Mouse (Mus musculus) midbrain, embryonic 16.5 days (tissue): ENCODE data around the gene Zbtb17. TPM values are rescaled to one million over a fixed set of nuclear protein-coding genes. Genes with fewer than 3 reads are reported as not detected.

Experiments
- ATAC-seq: fragments of 200-750 bp; cut with Nextera tagmentation; 2 replicates; pipeline ENCODE4 v1.8.0; 2017; ENCODE audit warnings: moderate TSS enrichment
- H3K27ac ChIP-seq: fragments of 300-500 bp; sonication (generic); 2 replicates; pipeline ENCODE4 v1.5.1; 2014; ENCODE audit warnings: mild to moderate bottlenecking, low read length, mixed read lengths
- H3K27me3 ChIP-seq: fragments of 300-500 bp; sonication (generic); 2 replicates; pipeline ENCODE4 v1.6.1; 2014; ENCODE audit warnings: low read depth, low read length, mixed read lengths; ENCODE audit not compliant: control insufficient read depth, insufficient read depth
- H3K36me3 ChIP-seq: fragments of 300-500 bp; sonication (generic); 2 replicates; pipeline ENCODE4 v1.6.1; 2014; ENCODE audit warnings: mild to moderate bottlenecking, low read length, moderate library complexity, mixed read lengths; ENCODE audit not compliant: control insufficient read depth, insufficient read depth
- H3K4me1 ChIP-seq: fragments of 300-500 bp; sonication (generic); 2 replicates; pipeline ENCODE4 v1.6.1; 2014; ENCODE audit warnings: mild to moderate bottlenecking, low read length, mixed read lengths; ENCODE audit not compliant: control insufficient read depth, insufficient read depth
- H3K4me2 ChIP-seq: fragments of 300-500 bp; sonication (generic); 2 replicates; pipeline ENCODE4 v1.6.1; 2014; ENCODE audit warnings: mild to moderate bottlenecking, low read length, mixed read lengths
- H3K4me3 ChIP-seq: fragments of 300-500 bp; sonication (generic); 2 replicates; pipeline ENCODE4 v1.5.1; 2014; ENCODE audit warnings: low read depth, mild to moderate bottlenecking, low read length, moderate library complexity, mixed read lengths
- H3K9ac ChIP-seq: fragments of 300-500 bp; sonication (generic); 2 replicates; pipeline ENCODE4 v1.6.1; 2014; ENCODE audit warnings: low read depth, low read length, mixed read lengths
- H3K9me3 ChIP-seq: fragments of 300-500 bp; sonication (generic); replicated peaks from 2 replicates; pipeline ENCODE4 v1.6.1; 2014; ENCODE audit warnings: mild to moderate bottlenecking, low read length, mixed read lengths; ENCODE audit not compliant: control insufficient read depth, poor library complexity, severe bottlenecking
- WGBS: fragments of 180-500 bp; shearing (Covaris S2); extraction: QIAGEN DNeasy Blood & Tissue Kit; methylation state at CpG from one replicate; pipeline ENCODE4 v1.1.7; 2014; 5-methylcytosine and 5-hydroxymethylcytosine counted together
- polyA plus RNA-seq: library from polyadenylated mRNA; unstranded; fragments of >200 nt; fragmentation: Nextera tagmentation; extraction: Ambion mirVana; gene quantifications from 2 replicates; pipeline ENCODE4 v1.2.1, GENCODE M21; 2015

Zbtb17 gene
- polyA plus RNA-seq, 1 experiment from 2014 or later: 42.7 TPM

- H3K4me1 ChIP-seq: no peaks in the 10 kb centered on the region
- H3K27ac ChIP-seq: no peak overlapping the region
- WGBS: 94% methylated on average over 9 of the region's 9 CpGs
- no peak for ATAC-seq
- no peak overlapping the region for H3K4me3 ChIP-seq
- no peaks in the 10 kb centered on the region for H3K9me3 ChIP-seq
- H3K9ac ChIP-seq: no peak overlapping the region
- H3K27me3 ChIP-seq: no peaks in the 10 kb centered on the region
- no peak overlapping the region for H3K4me2 ChIP-seq
- H3K36me3 ChIP-seq: peaks cover 21% of the 10 kb centered on the region
Observed at GRCm38 (mm10) chr4:141451916-141452450, 7.5 kb downstream of the Zbtb17 start.

DNA sequence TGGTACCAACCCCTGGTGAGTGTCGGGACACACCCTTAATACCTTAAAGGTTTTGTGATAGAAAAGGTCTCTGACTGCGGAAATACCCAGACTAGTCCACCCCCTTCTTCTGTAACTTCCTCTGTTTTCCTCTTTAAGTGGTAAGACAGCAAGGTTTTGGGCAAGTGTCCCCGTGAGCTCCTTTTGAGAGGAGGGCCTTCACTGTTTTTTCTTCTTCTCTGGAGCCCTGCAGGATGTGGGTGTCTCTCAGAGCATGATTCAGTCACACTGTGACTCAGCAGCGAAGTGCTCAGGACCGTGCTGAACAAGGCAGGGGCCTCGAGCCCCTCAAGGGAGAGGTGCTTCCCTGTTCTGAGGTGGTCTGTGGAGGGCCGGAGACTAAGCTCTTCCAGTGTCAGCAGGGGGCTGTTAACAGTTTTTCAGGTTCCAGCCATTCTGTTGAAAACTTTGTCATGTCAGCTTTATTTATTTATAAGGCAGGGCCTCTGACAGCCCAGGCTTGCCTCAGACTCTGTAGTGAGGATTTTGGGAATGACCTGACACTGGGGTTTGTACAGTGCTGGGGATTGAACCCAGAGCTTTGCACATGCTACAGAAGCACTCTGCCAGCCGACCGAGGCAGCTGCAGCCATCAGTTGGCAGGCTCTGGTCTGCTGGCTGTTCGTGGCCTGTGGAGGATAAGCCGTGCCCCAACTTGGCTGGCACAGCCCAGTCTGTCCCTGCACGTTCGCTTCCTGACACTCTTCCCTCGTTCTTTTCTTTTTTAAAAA, 10.3 kb downstream of the Zbtb17 start:
- 0 out of 2 replicates have a peak, but pooled peaks cover 5% of the 10 kb centered on the region for H3K36me3 ChIP-seq
- 84% methylated on average over 14 of the region's 14 CpGs for WGBS

GRCm38 (mm10) chr4:141455526-141455925, 11.1 kb downstream of the Zbtb17 start:
- Histone ChIP-seq H3K27me3 (no peaks in the 10 kb centered on the region), H3K27ac (no peak overlapping the region), H3K4me1 (no peaks in the 10 kb centered on the region; the same call in 1 of the 2 replicates), H3K4me3 (no peak overlapping the region), H3K36me3 (0 out of 2 replicates have a peak, but pooled peaks cover 5% of the 10 kb centered on the region), H3K9ac (no peak overlapping the region), H3K4me2 (no peak overlapping the region), H3K9me3 (no peaks in the 10 kb centered on the region)
- WGBS: 78% methylated on average over 4 of the region's 4 CpGs
- ATAC-seq: no peak

More for the DNA sequence above, 10.3 kb downstream of the Zbtb17 start:
- H3K4me3 ChIP-seq: no peak overlapping the region
- no peak for ATAC-seq
- H3K9ac ChIP-seq: no peak overlapping the region
- H3K27me3 ChIP-seq: no peaks in the 10 kb centered on the region
- no peak overlapping the region for H3K4me2 ChIP-seq
- H3K27ac ChIP-seq: no peak overlapping the region
- no peaks in the 10 kb centered on the region for H3K9me3 ChIP-seq
- H3K4me1 ChIP-seq: no peaks in the 10 kb centered on the region; the same call in 1 of the 2 replicates

GRCm38 (mm10) chr4:141456193-141456938, 11.9 kb downstream of the Zbtb17 start:
- H3K9me3 ChIP-seq: no peaks in the 10 kb centered on the region
- no peak overlapping the region for H3K9ac ChIP-seq
- no peak overlapping the region for H3K4me2 ChIP-seq
- H3K4me1 ChIP-seq: no peaks in the 10 kb centered on the region; the same call in 1 of the 2 replicates
- no peak overlapping the region for H3K4me3 ChIP-seq
- 94% methylated on average over 14 of the region's 14 CpGs for WGBS
- no peak for ATAC-seq
- no peaks in the 10 kb centered on the region for H3K27me3 ChIP-seq
- H3K27ac ChIP-seq: no peak overlapping the region
- 0 out of 2 replicates have a peak, but pooled peaks cover 5% of the 10 kb centered on the region for H3K36me3 ChIP-seq

GRCm38 (mm10) chr4:141458236-141458635, 13.8 kb downstream of the Zbtb17 start:
- Histone ChIP-seq H3K4me2 (no peak overlapping the region), H3K9me3 (no peaks in the 10 kb centered on the region), H3K9ac (0 out of 2 replicates have a peak overlapping the region, but pooled peaks have one; percentile 20), H3K27ac (no peak overlapping the region), H3K36me3 (peaks cover 10% of the 10 kb centered on the region; the same call in 1 of the 2 replicates), H3K4me1 (no peaks in the 10 kb centered on the region; the same call in 1 of the 2 replicates), H3K4me3 (no peak overlapping the region), H3K27me3 (no peaks in the 10 kb centered on the region)
- no peak for ATAC-seq
- 12% methylated on average over 7 of the region's 7 CpGs for WGBS

GRCm38 (mm10) chr4:141458888-141459287, 14.4 kb downstream of the Zbtb17 start:
- peaks cover 14% of the 10 kb centered on the region; the same call in 1 of the 2 replicates for H3K36me3 ChIP-seq
- no peak overlapping the region for H3K27ac ChIP-seq
- H3K9ac ChIP-seq: no peak overlapping the region
- H3K4me2 ChIP-seq: no peak overlapping the region
- H3K4me3 ChIP-seq: no peak overlapping the region
- 57% methylated on average over 3 of the region's 3 CpGs for WGBS
- no peaks in the 10 kb centered on the region for H3K27me3 ChIP-seq
- no peaks in the 10 kb centered on the region for H3K9me3 ChIP-seq
- no peak for ATAC-seq
- no peaks in the 10 kb centered on the region; the same call in 1 of the 2 replicates for H3K4me1 ChIP-seq

DNA sequence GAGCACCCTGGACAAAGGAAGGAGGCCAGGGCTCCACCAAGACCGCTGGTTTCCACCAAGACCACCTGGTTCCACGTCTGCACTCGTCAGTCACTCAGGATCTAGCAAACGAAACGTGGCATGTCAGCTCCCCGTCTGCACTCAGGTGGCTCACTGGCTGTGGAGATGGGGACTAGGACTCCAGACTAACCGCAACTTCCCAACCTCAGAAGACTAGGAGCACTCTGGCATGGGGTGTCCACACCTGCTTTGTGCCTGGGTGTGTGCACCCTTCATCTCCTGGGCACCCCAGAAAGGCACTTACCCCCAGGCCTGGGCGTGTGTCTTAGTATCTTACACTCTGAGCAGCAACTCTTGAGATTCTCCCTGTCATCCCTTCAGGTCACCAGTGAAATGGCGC, 15.3 kb downstream of the Zbtb17 start:
- Histone ChIP-seq H3K4me1 (no peaks in the 10 kb centered on the region; the same call in 1 of the 2 replicates), H3K27ac (no peak overlapping the region), H3K9me3 (no peaks in the 10 kb centered on the region), H3K4me3 (no peak overlapping the region), H3K36me3 (peaks cover 23% of the 10 kb centered on the region), H3K9ac (no peak overlapping the region), H3K4me2 (no peak overlapping the region), H3K27me3 (no peaks in the 10 kb centered on the region)
- no peak for ATAC-seq
- 86% methylated on average over 9 of the region's 9 CpGs for WGBS

DNA sequence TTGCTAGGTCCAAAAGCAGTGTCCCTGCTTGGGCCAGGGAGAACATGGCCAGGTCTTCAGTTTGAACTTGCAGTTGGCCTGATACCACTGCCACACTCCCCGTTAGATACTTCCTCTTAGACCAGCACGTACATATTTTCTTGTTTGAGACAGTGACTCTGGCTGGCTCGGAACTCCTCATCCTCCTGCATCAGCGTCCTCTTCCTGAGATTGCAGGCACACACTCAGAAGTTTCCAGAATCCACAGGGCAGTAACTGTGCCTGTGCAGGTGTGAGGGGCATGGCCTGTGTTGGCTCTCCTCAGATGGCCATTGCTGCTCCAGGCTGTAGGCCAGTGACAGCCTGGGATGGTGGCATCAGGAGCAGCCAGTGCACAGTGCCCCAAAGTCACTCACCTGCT, 16.0 kb downstream of the Zbtb17 start:
- no peak overlapping the region for H3K27ac ChIP-seq
- no peaks in the 10 kb centered on the region for H3K27me3 ChIP-seq
- peaks cover 30% of the 10 kb centered on the region for H3K36me3 ChIP-seq
- ATAC-seq: no peak
- no peak overlapping the region for H3K4me2 ChIP-seq
- H3K9ac ChIP-seq: no peak overlapping the region
- WGBS: 92% methylated on average over 4 of the region's 4 CpGs
- no peak overlapping the region for H3K4me3 ChIP-seq
- no peaks in the 10 kb centered on the region; the same call in 1 of the 2 replicates for H3K4me1 ChIP-seq
- no peaks in the 10 kb centered on the region for H3K9me3 ChIP-seq
